Mouse (Mus musculus): ENCODE data around the gene Scube2.

- TF ChIP-seq CTCF (IDR thresholded peaks at IDR 0.05; ENCODE audit: low read depth, low read length) (no peak), POLR2A (IDR thresholded peaks at IDR 0.05; ENCODE audit: borderline replicate concordance, low read depth, low read length) (no peak)
These were observed 16.4 kb downstream of the Scube2 start for GRCm38 (mm10) chr7:109848867-109849733.
